Mouse (Mus musculus) gastrocnemius, postnatal 25 days (tissue): ENCODE data around the gene Numb. TPM values are rescaled to one million over a fixed set of nuclear protein-coding genes. Genes with fewer than 3 reads are reported as not detected.

Experiments
- total RNA-seq, 2 experiments: library from RNA; stranded (reverse); gene quantifications; 1 replicate in 1 of 2; 2 replicates in 1 of 2; pipeline ENCODE4 v1.2.3; 2021

Gene Numb
- total RNA-seq, 2 experiments from 2014 or later = 14.3 to 14.9 TPM

Other genes starting within 250 kb of the Numb start
- gene Psen1, start 233.8 kb downstream of the Numb start, total RNA-seq = 10 to 100 TPM; 21.9 to 22.9 TPM
- gene Papln, start 158.3 kb downstream of the Numb start, total RNA-seq = 1 to 10 TPM; 1.7 to 2.1 TPM
- gene Riox1, start 28.7 kb upstream of the Numb start, total RNA-seq = 1 to 10 TPM; 2.3 to 2.9 TPM
- not detected for gene Heatr4, start 62.9 kb upstream of the Numb start, total RNA-seq
- gene Acot2, start 65.9 kb upstream of the Numb start, total RNA-seq = 10 to 100 TPM; 12.6 to 13.9 TPM
- gene Acot1, start 87.6 kb upstream of the Numb start, total RNA-seq = 1 to 10 TPM in 1 of 2 experiments, under 1 TPM in 1; 0.83 to 4.1 TPM
- gene Acot4, start 116.4 kb upstream of the Numb start, total RNA-seq = under 1 TPM; 0.05 to 0.43 TPM
- gene Gm49366, start 117.0 kb upstream of the Numb start, total RNA-seq = not detected
- gene Acot3, start 130.2 kb upstream of the Numb start, total RNA-seq = not detected
- not detected for gene Acot5, start 147.4 kb upstream of the Numb start, total RNA-seq
- gene Acot6, start 178.7 kb upstream of the Numb start, total RNA-seq = 1 to 10 TPM; 1.5 to 1.6 TPM
- gene Dnal1, start 192.4 kb upstream of the Numb start, total RNA-seq = 1 to 10 TPM; 6.9 to 7.2 TPM
- gene Pnma1, start 226.6 kb upstream of the Numb start, total RNA-seq = under 1 TPM; 0.10 to 0.24 TPM